Mouse (Mus musculus) right cerebral cortex, adult 2 months (tissue): ENCODE data around the gene Scube3.
A peak's percentile ranks its signal among the peaks of the same experiment; 100 is the strongest.

Experiments
- DNase-seq, 2 experiments: peaks; one replicate each; pipeline ENCODE4 v3.0.0; 2021 to 2022; ENCODE audit warnings: low spot score in 2 of 2

Gene Scube3

DNA sequence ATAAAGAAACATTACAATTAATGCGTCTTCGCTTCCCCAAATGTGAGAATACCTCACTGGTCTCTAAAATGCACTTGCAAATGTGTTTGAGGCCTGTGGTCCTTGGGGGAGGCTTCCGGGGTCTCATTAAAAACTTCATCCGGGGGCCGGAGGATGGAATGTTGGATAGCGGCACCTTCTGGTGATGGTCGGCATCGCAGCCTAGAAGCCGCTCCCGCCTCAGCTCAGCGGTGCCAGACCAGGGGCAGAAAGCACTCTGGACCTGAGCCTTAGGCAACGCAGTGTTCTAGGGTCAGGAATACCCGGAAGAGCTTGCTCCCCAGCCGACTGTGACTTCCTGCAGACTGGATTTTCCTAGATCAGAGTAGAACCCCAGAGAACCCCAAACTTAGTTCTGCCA, 8.7 kb upstream of the Scube3 start:
- DNase-seq: peak; percentile 60 to 62

DNA sequence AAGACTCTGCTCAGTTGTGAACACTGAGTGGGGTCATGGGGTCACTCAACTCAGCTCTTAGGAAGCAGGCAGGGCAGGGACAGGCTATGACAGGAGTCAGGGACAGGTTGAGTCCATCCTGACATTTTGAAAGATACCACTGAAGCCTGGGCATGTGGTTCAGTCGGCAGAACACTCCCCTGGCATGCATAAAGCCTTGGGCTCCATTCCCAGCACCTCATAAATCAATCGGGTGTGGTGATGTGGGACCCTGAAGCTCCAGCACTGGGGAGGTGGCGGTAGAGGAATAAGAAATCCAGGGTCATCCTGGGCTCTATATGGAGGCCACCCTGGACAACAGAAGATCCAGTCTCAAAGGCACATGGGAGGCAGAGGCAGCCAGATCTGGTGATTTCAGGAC, 6.4 kb upstream of the Scube3 start:
- DNase-seq: no peak

DNA sequence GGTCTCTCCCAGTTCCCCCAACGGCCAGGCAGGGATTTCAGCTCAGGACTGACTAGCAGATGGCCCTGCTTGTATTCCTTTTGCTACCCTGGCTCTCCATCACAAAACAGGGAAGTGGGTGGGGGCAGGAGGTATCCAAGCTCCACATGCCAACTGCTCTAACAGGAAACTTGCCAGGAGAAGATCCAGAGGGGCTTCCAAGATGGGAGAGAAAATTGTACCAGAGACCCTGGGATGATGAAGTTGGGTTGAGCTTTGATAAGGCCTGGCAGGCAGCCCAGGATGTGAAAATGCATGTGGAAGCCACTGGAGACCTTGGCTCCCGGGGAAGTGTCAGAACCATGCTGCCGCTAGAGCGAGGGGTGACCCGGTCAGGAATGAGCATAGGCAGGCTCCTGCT, 5.7 kb upstream of the Scube3 start:
- no peak for DNase-seq

DNA sequence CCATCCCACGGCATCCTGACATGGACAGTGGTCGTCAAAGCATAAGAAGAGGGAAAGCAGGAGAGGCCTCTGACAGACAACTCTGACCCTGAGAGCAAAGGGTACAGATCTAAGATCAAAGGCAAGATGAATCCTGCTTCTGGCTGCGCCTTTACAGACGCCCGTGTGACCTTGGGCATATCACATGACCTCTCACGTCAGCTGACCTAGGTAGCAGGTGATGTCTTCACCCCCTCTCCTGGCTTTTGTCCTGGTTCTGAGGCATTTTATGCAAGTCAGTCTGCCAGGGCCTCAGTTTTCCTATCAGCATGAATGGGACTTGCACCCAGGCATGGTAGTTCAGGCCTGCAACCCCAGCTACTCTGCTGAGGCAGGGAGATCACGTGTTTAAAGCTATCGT, 3.9 kb upstream of the Scube3 start:
- no peak for DNase-seq

DNA sequence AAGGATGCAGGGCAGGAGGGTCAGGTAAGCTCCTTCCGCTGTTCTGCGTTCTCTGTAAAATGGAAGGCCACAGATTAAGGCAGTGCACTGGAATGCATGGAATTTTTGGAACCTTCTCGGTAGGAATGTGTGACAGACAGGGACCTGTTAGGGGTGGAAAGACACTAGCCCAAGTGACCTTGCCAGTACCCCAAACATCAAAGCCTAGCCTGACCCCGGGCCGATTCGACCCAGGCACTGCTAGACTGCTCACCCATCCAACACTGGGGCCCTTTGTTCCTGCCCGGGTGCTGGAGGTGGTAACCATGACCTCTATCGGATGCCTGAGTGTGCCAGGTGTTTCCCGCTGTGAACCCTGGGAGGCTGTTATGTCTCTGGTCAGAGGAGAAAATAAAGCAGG, 3.3 kb upstream of the Scube3 start:
- no peak for DNase-seq

DNA sequence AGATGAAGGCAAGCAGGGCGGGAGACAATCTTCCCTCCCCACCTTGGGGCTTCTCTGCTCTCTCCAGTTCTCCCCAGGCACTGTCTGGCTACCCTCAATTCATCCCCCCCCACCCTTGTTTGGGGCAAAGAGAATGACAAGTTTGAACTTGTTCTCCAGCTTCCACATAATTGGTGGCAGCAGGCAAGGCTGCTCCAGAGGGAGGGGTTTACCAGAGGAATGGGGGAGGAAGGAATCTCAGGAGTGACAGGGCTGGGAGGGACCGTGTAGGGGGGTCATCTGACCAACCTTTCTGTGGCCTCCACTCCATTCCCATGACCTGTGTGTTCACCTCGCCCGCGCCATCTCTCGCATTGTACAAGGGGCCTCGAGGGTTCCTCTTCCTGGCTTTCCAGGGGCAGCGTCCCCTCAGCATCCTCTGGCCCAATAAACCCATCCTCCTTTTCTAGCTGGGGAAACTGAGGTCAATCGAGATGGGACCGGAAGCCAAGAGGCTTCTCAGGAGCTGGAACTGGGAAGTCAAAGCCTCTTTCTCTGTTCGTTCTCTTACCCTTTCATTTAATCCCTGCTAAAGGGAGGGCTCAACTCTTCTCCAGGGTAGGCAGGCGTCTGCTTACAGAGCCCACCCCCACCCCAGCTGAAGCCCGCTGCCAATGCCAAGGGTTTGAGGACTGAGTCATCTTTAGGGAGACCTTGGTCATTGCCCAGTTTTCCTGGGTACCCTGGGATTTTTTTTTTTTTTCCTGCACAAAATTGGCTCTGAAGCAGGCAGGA, 1.3 kb upstream of the Scube3 start:
- DNase-seq: no peak

DNA sequence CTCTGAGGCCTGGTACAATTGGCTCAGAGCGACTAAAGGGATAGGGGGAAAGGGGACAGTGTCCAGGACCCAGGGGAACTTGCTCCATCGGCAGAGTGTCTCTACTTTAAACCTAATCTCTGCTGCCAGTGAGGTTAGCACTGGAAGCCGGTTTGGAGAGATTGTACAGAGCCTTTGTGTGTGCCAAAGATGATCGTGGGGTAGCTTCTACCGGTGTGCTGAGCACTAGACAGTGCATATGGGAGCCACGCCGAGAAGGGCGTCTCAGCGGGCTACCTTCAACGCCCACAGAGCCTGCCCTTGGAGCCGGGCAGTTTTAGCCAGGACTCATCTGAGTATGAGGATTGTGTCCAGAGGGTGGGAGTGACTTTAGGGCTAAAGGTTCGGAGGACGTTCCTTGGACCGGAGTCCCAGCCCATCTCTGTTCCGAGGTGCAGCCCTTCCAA, 713 bp upstream of the Scube3 start:
- no peak for DNase-seq

DNA sequence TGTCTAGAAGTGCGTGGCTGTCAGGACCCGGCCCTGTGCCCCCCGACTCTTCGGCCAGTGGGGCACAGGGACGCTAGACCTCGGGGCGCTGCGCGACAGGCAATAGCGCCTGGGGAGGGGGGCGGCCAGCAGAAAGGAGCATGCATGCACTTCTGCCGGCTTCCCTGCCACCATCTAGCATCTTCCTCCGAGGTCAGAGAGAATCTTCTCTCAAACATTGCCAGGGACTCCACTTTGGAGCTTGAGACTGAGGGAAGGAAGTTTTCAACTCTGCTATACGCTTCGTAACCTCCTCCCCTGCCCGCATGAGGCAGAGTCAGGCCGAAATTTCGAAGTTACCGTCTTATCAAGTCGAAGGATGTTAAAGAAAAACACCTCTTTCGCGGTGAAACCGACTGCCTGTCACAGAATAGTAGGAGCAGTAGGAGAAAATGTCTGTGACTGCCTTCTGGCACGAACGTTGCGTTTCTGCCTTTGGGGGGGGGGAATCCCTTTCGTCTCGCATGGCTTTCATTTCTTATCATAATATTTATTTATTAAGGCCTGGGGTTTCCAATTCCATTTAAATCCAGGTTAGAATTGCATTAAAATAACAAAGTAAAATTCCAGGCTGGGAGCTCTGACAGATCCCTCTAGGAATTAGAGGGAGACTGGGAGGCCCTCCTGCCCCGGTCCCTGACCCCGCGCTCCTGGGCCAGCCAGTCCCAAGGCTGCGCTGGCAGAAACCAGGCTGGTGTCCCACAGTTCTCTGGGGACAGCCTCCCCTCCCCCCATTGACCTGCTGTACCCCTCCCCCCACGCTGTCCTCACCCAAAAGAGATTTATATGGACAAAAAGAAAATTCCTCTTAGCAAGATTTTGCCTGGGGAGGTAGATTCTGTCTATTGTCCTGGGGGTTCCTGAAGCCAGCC, 1.0 kb downstream of the Scube3 start:
- DNase-seq: no peak

DNA sequence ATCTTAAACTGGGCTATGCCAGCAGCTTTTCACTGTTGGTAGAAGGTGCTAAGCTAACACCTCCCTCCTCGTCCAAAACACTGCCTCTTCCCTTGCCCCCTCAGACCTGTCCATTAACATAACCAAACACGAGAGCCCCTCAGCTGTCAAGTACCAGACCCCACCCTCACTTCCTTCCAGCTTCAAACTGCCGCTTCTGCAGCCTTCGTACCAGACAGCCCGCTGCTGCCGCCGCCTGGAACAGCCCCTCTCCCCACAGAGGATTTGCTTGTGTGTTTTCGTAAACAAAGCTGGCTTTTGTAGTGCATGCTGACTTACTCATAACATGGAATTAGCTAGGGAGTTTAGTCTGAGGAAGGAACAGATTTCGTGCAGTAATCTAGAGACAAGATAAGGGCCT, 1.8 kb downstream of the Scube3 start:
- no peak for DNase-seq

DNA sequence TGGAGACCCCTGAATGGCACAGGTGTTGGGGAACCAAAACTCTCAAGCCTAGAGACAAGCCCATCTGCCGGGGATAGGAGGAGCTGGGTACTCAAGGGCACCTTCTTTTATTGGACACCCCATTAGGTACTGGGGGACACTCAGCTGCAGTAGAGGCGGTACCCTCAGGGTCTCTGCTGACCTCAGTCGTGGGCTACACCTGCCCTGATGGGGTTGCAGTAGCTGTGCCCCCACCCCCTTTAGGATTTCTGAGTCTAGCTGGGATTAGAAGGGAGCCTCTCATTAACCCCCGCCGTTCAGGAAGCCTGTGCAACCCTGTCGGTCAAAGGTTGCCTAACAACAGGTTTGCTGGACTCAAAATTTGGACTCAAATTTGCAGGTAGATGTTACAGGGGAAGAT, 2.3 kb downstream of the Scube3 start:
- no peak for DNase-seq

DNA sequence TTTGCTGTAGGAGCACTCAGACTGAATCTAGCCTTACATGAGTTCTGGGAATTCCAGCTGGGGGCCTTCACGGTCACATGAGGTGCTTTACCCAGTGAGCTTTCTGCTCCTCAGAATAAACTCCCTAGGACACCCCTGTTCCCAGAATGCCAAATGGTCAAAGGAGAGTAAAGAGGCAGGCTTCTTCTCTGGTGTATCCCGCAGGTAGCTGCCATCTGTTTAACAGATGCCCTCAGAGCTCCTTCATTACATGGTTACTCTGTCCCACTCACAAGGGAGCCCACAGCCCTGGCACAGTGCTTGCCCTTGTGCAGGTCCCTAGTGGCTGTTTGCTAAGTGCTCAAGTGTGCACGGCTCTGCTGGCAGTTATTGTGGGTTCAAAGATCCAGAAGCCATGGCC, 6.3 kb downstream of the Scube3 start:
- DNase-seq: no peak

DNA sequence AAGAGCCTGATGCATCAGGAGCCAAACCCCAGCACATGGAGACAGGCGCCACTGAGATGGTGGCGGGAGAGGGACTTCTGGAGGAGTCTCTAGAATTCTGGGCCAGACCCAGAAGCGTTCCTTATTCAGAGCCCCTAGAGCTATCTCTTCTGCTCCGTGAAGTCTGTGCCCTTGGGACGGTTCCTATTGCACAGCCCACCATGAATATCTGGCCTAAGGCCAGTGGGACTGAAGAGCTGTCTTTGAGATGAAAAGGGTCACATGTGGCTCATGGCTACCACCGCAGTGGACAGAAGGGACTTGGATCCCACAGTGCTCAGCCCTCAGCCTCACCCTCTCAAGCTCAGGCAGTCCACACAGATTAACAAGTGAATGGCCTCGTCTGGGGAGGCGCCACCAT, 7.8 kb downstream of the Scube3 start:
- DNase-seq: no peak

DNA sequence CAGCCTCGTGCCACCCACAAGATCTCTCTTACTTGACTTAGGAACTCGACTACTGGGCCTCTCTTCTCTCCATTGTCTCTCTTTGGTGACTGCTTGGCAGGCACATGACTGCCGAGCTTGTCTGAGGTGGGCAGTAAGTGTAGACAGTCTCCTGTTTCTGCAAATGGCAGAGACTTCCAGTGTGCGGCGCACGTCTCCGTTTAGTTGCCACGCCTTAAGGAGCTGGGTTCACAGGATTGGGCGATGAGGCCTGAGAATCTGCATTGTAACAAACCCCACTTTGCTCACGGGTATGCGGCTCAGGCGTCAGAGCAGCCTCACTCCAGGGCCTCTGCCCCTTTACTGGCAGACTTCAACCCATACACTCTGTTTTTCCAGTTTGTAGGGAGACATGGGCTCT, 8.5 kb downstream of the Scube3 start:
- no peak for DNase-seq

DNA sequence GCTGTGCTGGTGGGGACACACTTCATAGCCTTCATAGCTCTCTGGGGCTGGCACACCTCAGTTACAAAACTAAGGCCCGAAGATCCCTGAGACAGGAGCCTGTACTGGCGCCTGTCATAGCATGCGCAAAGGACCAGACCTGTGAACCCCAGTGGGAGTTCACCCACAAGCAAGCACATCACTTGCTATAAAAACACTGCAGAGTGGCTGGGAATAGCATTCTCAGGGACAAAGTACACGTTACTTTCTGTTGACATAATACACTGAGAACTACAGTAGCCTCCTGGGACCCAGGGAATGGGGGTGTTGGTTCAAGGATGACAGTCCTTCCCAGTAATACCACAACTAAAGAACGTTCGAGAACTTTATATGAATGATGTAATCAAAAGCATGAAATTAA, 11.2 kb downstream of the Scube3 start:
- DNase-seq: no peak

DNA sequence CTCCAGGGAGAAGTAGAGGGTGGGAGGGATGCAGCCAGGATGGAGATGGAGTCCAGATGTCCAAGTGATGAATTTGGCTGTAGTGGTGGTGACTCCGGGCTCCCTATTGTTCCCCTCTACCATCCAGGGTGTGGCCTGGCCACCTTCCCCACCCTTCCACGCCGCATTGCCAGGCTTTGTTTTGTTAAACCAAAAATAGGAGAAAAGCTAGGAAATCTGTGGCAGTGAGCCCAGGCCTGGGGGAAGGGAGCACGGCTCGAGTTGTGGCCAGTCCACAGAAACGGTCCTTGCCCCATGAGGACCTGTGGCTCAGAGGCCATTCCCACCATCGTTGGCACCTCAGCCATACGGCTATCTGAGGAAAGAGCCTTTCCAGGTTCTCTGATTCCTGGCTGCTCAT, 13.0 kb downstream of the Scube3 start:
- no peak for DNase-seq

DNA sequence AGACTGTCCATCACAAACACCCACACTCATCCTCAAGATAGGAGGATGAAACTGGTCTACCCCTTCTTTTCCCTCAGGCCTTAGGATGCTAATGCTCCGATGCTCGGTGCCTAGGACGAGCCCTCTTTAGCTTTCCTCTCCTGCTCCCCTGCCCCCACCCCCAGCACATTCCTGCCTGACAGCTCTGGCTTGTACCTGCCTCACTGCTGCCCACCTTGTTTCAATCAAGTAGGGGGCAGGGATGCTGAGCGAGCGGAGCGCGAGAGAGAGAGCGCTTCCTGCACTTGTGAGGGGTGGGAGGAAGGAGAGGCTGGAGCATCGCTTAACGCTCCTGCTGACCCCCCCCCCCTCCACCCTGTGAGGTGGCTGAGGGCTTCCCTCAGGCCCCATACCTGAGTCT, 18.4 kb downstream of the Scube3 start:
- no peak for DNase-seq

DNA sequence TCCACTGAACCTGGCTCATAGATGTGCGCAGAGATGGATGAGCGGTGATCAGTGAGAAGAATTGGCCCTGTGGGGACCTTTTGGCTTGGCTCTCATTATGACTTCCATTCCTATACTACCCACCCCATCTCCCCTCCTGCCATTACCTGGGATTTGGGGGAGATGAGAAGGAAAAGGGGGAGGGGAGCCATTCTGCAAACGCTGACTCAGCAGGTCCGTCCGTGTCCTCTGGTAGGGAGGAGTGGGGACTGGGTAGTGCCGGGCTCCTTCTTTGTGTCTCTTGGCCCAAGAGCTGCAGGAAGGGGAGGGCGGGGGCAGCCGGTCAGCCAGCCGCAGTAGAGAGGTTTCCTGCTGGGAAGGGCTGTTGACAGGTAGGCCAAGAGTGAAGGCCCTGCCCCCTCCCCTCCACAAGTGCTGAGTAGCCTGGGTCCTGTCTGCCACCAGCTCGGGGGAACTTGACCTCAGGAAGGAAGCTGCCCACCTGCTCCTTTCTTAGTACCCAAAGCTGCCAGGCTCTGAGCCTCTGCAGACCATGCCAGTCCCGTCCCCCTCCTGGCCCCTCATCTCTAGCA, 19.5 kb downstream of the Scube3 start:
- DNase-seq: no peak

DNA sequence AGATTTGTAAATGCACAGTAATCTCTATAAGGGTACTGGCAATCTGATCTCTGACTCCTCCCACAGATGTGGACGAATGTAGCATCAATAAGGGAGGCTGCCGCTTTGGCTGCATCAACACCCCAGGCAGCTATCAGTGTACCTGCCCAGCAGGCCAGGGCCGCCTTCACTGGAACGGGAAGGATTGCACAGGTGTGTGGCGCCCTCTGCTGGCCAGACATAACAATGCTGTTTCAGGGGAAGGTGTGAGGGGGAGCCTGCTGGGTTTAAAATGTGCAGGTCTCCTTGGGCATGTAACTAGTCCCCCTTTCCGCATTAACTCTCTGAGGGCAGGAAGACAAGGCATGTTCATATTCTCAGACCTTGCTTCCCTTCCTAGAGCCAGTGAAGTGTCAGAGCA, 21.7 kb downstream of the Scube3 start:
- DNase-seq: peak; percentile 75 to 84

DNA sequence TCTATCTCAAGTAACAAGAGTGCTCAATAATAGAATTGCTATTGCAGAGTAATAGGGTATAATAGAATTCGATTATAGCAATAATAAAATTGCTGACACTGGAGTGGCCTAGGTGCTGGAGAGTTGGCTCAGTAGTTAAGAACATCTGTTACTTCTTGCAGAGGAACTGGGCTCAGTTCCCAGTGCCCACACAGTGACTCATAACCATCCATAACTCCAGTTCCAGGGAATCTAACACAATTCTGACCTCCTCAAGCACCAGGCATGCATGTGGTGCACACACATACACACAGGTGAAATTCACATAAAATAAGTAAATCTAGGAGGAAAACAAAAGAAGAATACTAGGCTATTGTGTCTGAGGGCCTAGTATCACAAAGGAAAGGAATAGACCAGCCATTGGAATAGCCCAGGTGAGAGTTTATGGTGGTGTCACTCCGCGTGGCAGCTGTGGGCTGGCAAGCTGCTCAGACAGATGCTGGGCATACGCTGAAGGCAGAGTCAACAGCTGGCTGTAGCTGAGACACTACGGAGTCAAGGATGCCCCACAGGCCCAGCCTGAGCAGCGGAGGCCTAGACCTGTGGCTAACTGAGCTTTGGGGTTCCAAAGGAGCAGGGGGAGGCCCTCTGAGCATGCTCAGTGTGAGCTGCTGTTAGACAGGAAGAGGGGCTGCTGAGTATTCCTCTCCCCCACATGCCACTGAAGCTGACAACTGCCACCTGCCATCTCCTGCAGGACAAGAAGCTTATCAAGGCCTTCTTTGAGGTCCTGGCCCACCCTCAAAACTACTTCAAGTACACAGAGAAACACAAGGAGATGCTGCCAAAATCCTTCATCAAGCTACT, 28.7 kb downstream of the Scube3 start:
- peak; percentile 64 to 67 for DNase-seq

DNA sequence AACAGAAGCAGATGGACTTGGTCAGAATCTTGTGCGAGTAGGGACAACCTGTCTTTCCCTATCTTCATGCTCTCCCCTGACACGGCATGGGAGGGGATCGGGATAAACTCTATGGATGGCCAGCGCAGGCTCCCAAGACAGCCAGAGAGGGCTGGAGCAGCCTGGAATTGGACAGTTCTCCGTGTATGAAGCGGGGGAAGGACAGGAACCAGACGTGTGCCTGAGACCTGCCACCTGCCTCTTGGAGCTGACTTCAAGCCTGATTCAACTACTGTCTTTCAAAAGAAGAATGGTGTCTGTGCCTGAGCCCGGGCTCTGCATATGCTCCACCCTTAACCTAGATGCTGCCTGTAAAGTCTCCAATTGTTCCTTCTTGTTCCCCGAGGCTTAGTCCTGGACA, 30.7 kb downstream of the Scube3 start:
- no peak for DNase-seq

DNA sequence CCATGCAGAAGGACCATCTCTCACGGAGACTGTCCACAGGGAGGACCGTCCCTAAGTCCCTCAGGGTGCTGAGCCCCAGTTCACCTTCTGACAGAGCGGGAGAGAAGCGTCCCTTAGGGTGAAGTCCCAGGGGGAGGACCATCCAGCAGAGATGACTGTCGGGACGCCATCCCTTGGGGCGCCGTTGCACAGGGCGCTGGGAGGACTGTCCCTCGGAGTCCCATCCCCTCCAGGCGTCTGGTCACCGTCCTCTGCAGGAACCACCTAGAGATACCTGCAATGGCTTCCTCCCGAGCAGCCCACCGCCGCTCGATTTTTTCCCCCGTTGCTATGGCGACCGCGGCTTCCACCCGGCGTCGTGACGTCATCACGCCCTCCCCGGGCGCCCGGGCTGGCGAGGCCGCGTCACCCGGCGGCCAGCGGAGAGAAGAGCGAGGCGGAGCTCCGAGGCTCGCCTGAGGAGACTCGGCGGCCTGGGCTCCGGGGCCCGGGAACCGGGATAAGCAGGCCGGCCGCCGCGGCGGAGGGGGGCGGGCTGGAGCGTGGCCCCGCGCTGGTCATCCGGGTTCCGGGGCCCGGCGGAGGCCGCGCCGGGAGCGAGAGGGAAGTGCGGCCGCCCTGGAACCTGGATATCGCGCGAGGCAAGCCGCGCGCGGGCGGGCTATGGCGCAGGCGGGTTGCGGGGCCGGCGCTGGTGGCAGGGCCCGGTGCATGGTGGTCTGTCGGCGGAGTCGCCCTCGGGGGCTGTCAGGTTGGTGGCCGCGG, 35.0 kb downstream of the Scube3 start, which contains the start of gene Zfp523:
Gene Zfp523, plus strand, starts transcription at position 355 of the 765 bp plus-strand sequence.
- peak; percentile 88 to 89 for DNase-seq
